In the genomic region with DNA sequence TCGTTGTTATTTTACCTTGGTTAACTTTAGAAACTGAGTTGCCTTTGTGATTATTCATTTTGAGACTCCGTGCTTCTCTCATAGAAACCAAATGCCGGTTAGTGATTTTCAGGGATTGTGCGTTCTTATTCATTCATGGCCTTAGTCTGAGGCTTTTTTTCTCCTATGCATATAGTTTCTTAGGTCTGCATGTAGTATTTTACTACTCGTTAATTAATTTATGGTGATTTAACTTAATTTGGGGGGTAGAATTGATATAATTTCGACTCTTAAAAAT, we compare ENCODE assay signal across 9 mouse cellular contexts. TPM values are rescaled to one million over a fixed set of nuclear protein-coding genes. Genes with fewer than 3 reads are reported as not detected.
DNase-seq lines count a peak whose midpoint lies in the region; ATAC-seq lines count a peak whose summit lies in the region.
"Had no signal": no experiment of that assay in that cellular context is flagged by ENCODE, and none has a peak within 500 bp of the region (broad histone marks: within the 10 kb centered on the region; RNA-seq: fewer than 3 reads in every experiment).

No protein-coding gene starts in this region.

- H3K4me2 ChIP-seq in liver, embryonic 11.5 days: peak overlapping the region; percentile 91

- H3K36me3 ChIP-seq in liver, embryonic 11.5 days (ENCODE audit: control insufficient read depth, insufficient read depth, low read length): no peaks in the 10 kb centered on the region

- H3K9me3 ChIP-seq in liver, embryonic 11.5 days (ENCODE audit: control insufficient read depth, low read length): no peaks in the 10 kb centered on the region

- 19% methylated on average over 6 of the region's 6 CpGs for WGBS in liver, embryonic 11.5 days

- H3K4me1 ChIP-seq in liver, embryonic 11.5 days (replicated peaks; ENCODE audit: control insufficient read depth, insufficient read depth, low read length): peaks cover 3% of the 10 kb centered on the region; the same call in 1 of the 2 replicates

- ATAC-seq in CD4-positive, CD25-positive, alpha-beta regulatory T cell, adult 4 months: no peak
- no peak for ATAC-seq in liver, embryonic 11.5 days (replicated peaks; ENCODE audit: low FRiP score)

- DNase-seq in CD4-positive, CD25-positive, alpha-beta regulatory T cell, adult 2 months (ENCODE audit: low read depth, low spot score): peak; percentile 11
- DNase-seq in thymus, postnatal 0 days (ENCODE audit: low spot score): peak; percentile 2
- DNase-seq in thymus, postnatal 25 days: no peak
- DNase-seq in liver, embryonic 11.5 days (ENCODE audit: low spot score): no peak
- no peak for DNase-seq in embryo, embryonic 10 days (ENCODE audit: low spot score)
- DNase-seq in cerebellum, adult 11-12 months: no peak
- DNase-seq in MN1 (ENCODE audit: low spot score): no peak
- DNase-seq: kidney, adult 18-20 months had no signal

- peak overlapping the region; percentile 81 for H3K4me3 ChIP-seq in liver, embryonic 11.5 days (ENCODE audit: low read depth, low read length)

- H3K27me3 ChIP-seq in liver, embryonic 11.5 days (replicated peaks; ENCODE audit: control insufficient read depth, insufficient read depth, low read length): no peaks in the 10 kb centered on the region

- no peak overlapping the region for H3K9ac ChIP-seq in liver, embryonic 11.5 days (ENCODE audit: low read depth, low read length)

- H3K27ac ChIP-seq in liver, embryonic 11.5 days (ENCODE audit: low read depth, low read length): no peak overlapping the region

RNA-seq across cellular contexts. Expression of a gene that starts 1.4 kb away (rescaled TPM):
- 1 to 10 TPM; 3.8 to 5.1 TPM for polyA plus RNA-seq in CD4-positive, CD25-positive, alpha-beta regulatory T cell, adult 4 months (2017; shearing (Covaris generic))
- polyA plus RNA-seq in thymus, postnatal 0 days (2015; fragmentation: Nextera tagmentation; extraction: Ambion mirVana): 4.2 and 4.7 TPM in 2 replicates
- 6.3 and 6.7 TPM in 2 replicates for polyA plus RNA-seq in liver, embryonic 11.5 days (2014; fragmentation: Nextera tagmentation; extraction: Ambion mirVana)

RNA-seq across cellular contexts. Expression of a gene that starts 49.6 kb away (rescaled TPM):
- polyA plus RNA-seq in CD4-positive, CD25-positive, alpha-beta regulatory T cell, adult 4 months (2017; shearing (Covaris generic)): not detected
- polyA plus RNA-seq in thymus, postnatal 0 days (2015; fragmentation: Nextera tagmentation; extraction: Ambion mirVana): not detected in 2 replicates
- not detected in 2 replicates for polyA plus RNA-seq in liver, embryonic 11.5 days (2014; fragmentation: Nextera tagmentation; extraction: Ambion mirVana)

RNA-seq across cellular contexts. Expression of a gene that starts 49.6 kb away (rescaled TPM):
- polyA plus RNA-seq in CD4-positive, CD25-positive, alpha-beta regulatory T cell, adult 4 months (2017; shearing (Covaris generic)): not detected
- not detected in 2 replicates for polyA plus RNA-seq in thymus, postnatal 0 days (2015; fragmentation: Nextera tagmentation; extraction: Ambion mirVana)
- polyA plus RNA-seq in liver, embryonic 11.5 days (2014; fragmentation: Nextera tagmentation; extraction: Ambion mirVana): not detected in 2 replicates

RNA-seq across cellular contexts. Expression of a gene that starts 55.4 kb away (rescaled TPM):
- under 1 TPM in 1 of 2 experiments, not detected in 1; 0.27 TPM for polyA plus RNA-seq in CD4-positive, CD25-positive, alpha-beta regulatory T cell, adult 4 months (2017; shearing (Covaris generic))
- polyA plus RNA-seq in thymus, postnatal 0 days (2015; fragmentation: Nextera tagmentation; extraction: Ambion mirVana): 3.2 and 4.1 TPM in 2 replicates
- 0.11 TPM in 1 of 2 replicates, not detected in the other for polyA plus RNA-seq in liver, embryonic 11.5 days (2014; fragmentation: Nextera tagmentation; extraction: Ambion mirVana)

Comparison
In these comparisons a context has a peak if more than half of its experiments do, and no peak if none do; other contexts are left out.
1. DNase-seq: peak in CD4-positive, CD25-positive, alpha-beta regulatory T cell, adult 2 months (single experiment) and thymus, postnatal 0 days (single experiment); none in thymus, postnatal 25 days (single experiment), liver, embryonic 11.5 days (single experiment), embryo, embryonic 10 days (single experiment), cerebellum, adult 11-12 months (single experiment) and MN1 (single experiment).